Mouse (Mus musculus) embryonic facial prominence, embryonic 11.5 days (tissue): ENCODE results near the gene Tmppe. TPM values are rescaled to one million over a fixed set of nuclear protein-coding genes. Genes with fewer than 3 reads are reported as not detected.
A peak's percentile ranks its signal among the peaks of the same experiment; 100 is the strongest.

ENCODE experiments used
- ATAC-seq: fragments of 200-750 bp; cut with Nextera tagmentation; replicated peaks from 2 replicates; pipeline ENCODE4 v1.8.0; 2017; ENCODE audit warnings: low read depth; ENCODE audit not compliant: insufficient number of reproducible peaks, low FRiP score, low TSS enrichment
- DNase-seq: peaks from one replicate; pipeline ENCODE4 v3.0.0-alpha.2; 2015; ENCODE audit warnings: low spot score
- H3K27ac ChIP-seq: fragments of 300-500 bp; sonication (generic); replicated peaks from 2 replicates; pipeline ENCODE4 v1.5.1; 2014; ENCODE audit warnings: mild to moderate bottlenecking, low read depth, low read length, control low read depth
- H3K27me3 ChIP-seq: fragments of 300-500 bp; sonication (generic); 2 replicates; pipeline ENCODE4 v1.6.1; 2014; ENCODE audit warnings: mild to moderate bottlenecking, low read length, moderate library complexity, mixed read lengths; ENCODE audit not compliant: control insufficient read depth, insufficient read depth
- H3K36me3 ChIP-seq: fragments of 300-500 bp; sonication (generic); replicated peaks from 2 replicates; pipeline ENCODE4 v1.6.1; 2014; ENCODE audit warnings: low read depth, mild to moderate bottlenecking, low read length, moderate library complexity, mixed read lengths; ENCODE audit not compliant: control insufficient read depth, insufficient read depth
- H3K4me1 ChIP-seq: fragments of 300-500 bp; sonication (generic); 2 replicates; pipeline ENCODE4 v1.6.1; 2014; ENCODE audit warnings: low read length, mixed read lengths; ENCODE audit not compliant: control insufficient read depth, insufficient read depth
- H3K4me2 ChIP-seq: fragments of 300-500 bp; sonication (generic); 2 replicates; pipeline ENCODE4 v1.6.1; 2014; ENCODE audit warnings: low read depth, mild to moderate bottlenecking, control low read depth, low read length, moderate library complexity
- H3K4me3 ChIP-seq: fragments of 300-500 bp; sonication (generic); 2 replicates; pipeline ENCODE4 v1.5.1; 2014; ENCODE audit warnings: low read depth, low read length, control low read depth
- H3K9ac ChIP-seq: fragments of 300-500 bp; sonication (generic); replicated peaks from 2 replicates; pipeline ENCODE4 v1.6.1; 2014; ENCODE audit warnings: mild to moderate bottlenecking, control low read depth, low read length
- H3K9me3 ChIP-seq: fragments of 300-500 bp; sonication (generic); replicated peaks from 2 replicates; pipeline ENCODE4 v1.6.1; 2016; ENCODE audit warnings: mild to moderate bottlenecking, low read length, inconsistent platforms, mixed read lengths; ENCODE audit not compliant: control insufficient read depth
- WGBS: fragments of 180-500 bp; shearing (Covaris S2); extraction: QIAGEN DNeasy Blood & Tissue Kit; methylation state at CpG from one replicate; pipeline ENCODE4 v1.1.7; 2014; 5-methylcytosine and 5-hydroxymethylcytosine counted together
- polyA plus RNA-seq: library from polyadenylated mRNA; unstranded; fragments of >200 nt; fragmentation: Nextera tagmentation; extraction: Ambion mirVana; gene quantifications from 2 replicates; pipeline ENCODE4 v1.2.1, GENCODE M21; 2014

The Tmppe gene
- polyA plus RNA-seq, 1 experiment from 2014 or later = 2.2 TPM

GRCm38 (mm10) chr9:114415701-114416100 is 14.8 kb downstream of the Tmppe start:
- Histone ChIP-seq H3K27ac (no peak overlapping the region), H3K4me1 (no peaks in the 10 kb centered on the region), H3K4me3 (no peak overlapping the region), H3K36me3 (no peaks in the 10 kb centered on the region), H3K9ac (no peak overlapping the region), H3K4me2 (no peak overlapping the region), H3K27me3 (no peaks in the 10 kb centered on the region), H3K9me3 (no peaks in the 10 kb centered on the region)
- DNase-seq (peak; percentile 89), ATAC-seq (no peak)
- 23% methylated on average over 11 of the region's 11 CpGs for WGBS

GRCm38 (mm10) chr9:114416646-114417517 is 16.0 kb downstream of the Tmppe start:
- no peak overlapping the region for H3K4me3 ChIP-seq
- 88% methylated on average over 21 of the region's 21 CpGs for WGBS
- no peaks in the 10 kb centered on the region for H3K4me1 ChIP-seq
- H3K9me3 ChIP-seq = no peaks in the 10 kb centered on the region
- no peak overlapping the region for H3K4me2 ChIP-seq
- H3K27ac ChIP-seq = no peak overlapping the region
- H3K27me3 ChIP-seq = no peaks in the 10 kb centered on the region
- H3K36me3 ChIP-seq = no peaks in the 10 kb centered on the region
- no peak for DNase-seq
- no peak for ATAC-seq
- H3K9ac ChIP-seq = no peak overlapping the region

GRCm38 (mm10) chr9:114418187-114418586 is 17.3 kb downstream of the Tmppe start:
- Histone ChIP-seq H3K4me1 (no peaks in the 10 kb centered on the region), H3K9me3 (no peaks in the 10 kb centered on the region), H3K27me3 (no peaks in the 10 kb centered on the region), H3K27ac (no peak overlapping the region), H3K9ac (no peak overlapping the region), H3K4me2 (no peak overlapping the region), H3K36me3 (no peaks in the 10 kb centered on the region), H3K4me3 (no peak overlapping the region)
- 95% methylated on average over 7 of the region's 7 CpGs for WGBS
- DNase-seq (peak; percentile 76), ATAC-seq (no peak)

GRCm38 (mm10) chr9:114420443-114420842 is 19.5 kb downstream of the Tmppe start:
- Histone ChIP-seq H3K4me2 (no peak overlapping the region), H3K4me1 (no peaks in the 10 kb centered on the region), H3K9me3 (no peaks in the 10 kb centered on the region), H3K36me3 (peaks cover under 1% of the 10 kb centered on the region; the same call in 1 of the 2 replicates), H3K9ac (no peak overlapping the region), H3K27ac (no peak overlapping the region), H3K4me3 (no peak overlapping the region), H3K27me3 (no peaks in the 10 kb centered on the region)
- ATAC-seq (no peak), DNase-seq (no peak)
- WGBS = 80% methylated on average over 8 of the region's 8 CpGs

GRCm38 (mm10) chr9:114421045-114421444 is 20.1 kb downstream of the Tmppe start:
- no peak for DNase-seq
- Histone ChIP-seq H3K4me3 (no peak overlapping the region), H3K27ac (no peak overlapping the region), H3K36me3 (peaks cover 4% of the 10 kb centered on the region; the same call in 1 of the 2 replicates), H3K27me3 (no peaks in the 10 kb centered on the region), H3K4me2 (no peak overlapping the region), H3K9ac (no peak overlapping the region), H3K9me3 (no peaks in the 10 kb centered on the region), H3K4me1 (no peaks in the 10 kb centered on the region)
- no peak for ATAC-seq
- WGBS = 67% methylated on average over 3 of the region's 3 CpGs

- Histone ChIP-seq H3K36me3 (peaks cover 4% of the 10 kb centered on the region; the same call in 1 of the 2 replicates), H3K4me2 (no peak overlapping the region), H3K27ac (no peak overlapping the region), H3K9me3 (no peaks in the 10 kb centered on the region), H3K4me3 (no peak overlapping the region), H3K4me1 (no peaks in the 10 kb centered on the region), H3K27me3 (no peaks in the 10 kb centered on the region), H3K9ac (no peak overlapping the region)
- DNase-seq (no peak), ATAC-seq (no peak)
- WGBS = 90% methylated on average over 7 of the region's 7 CpGs
Observed at GRCm38 (mm10) chr9:114421797-114422196, 20.9 kb downstream of the Tmppe start.

- no peaks in the 10 kb centered on the region for H3K27me3 ChIP-seq
- ATAC-seq (no peak), DNase-seq (no peak)
- no peaks in the 10 kb centered on the region for H3K4me1 ChIP-seq
- 92% methylated on average over 5 of the region's 5 CpGs for WGBS
- H3K27ac ChIP-seq = no peak overlapping the region
- H3K4me3 ChIP-seq = no peak overlapping the region
- H3K9ac ChIP-seq = no peak overlapping the region
- H3K36me3 ChIP-seq = peaks cover 4% of the 10 kb centered on the region; the same call in 1 of the 2 replicates
- no peaks in the 10 kb centered on the region for H3K9me3 ChIP-seq
- no peak overlapping the region for H3K4me2 ChIP-seq
Observed at GRCm38 (mm10) chr9:114425576-114425975, 24.7 kb downstream of the Tmppe start.

- H3K27ac ChIP-seq = no peak overlapping the region
- H3K4me1 ChIP-seq = no peaks in the 10 kb centered on the region
- peaks cover 4% of the 10 kb centered on the region; the same call in 1 of the 2 replicates for H3K36me3 ChIP-seq
- no peak overlapping the region for H3K4me2 ChIP-seq
- DNase-seq (no peak), ATAC-seq (no peak)
- no peak overlapping the region for H3K4me3 ChIP-seq
- H3K9me3 ChIP-seq = no peaks in the 10 kb centered on the region
- no peak overlapping the region for H3K9ac ChIP-seq
- H3K27me3 ChIP-seq = no peaks in the 10 kb centered on the region
- 88% methylated on average over 5 of the region's 5 CpGs for WGBS
Observed at GRCm38 (mm10) chr9:114426201-114426600, 25.3 kb downstream of the Tmppe start.
